Mouse (Mus musculus) testis, adult 2 months (tissue): ENCODE data around the gene Erich6. TPM values are rescaled to one million over a fixed set of nuclear protein-coding genes. Genes with fewer than 3 reads are reported as not detected.

Experiments used
- H3K27ac ChIP-seq: fragments of 200-500 bp; 2 replicates; pipeline ENCODE4 v1.5.1; 2012; ENCODE audit warnings: low read depth, low read length; ENCODE audit not compliant: control insufficient read depth, insufficient read depth
- H3K27me3 ChIP-seq: fragments of 200-500 bp; 2 replicates; pipeline ENCODE4 v1.6.1; 2012; ENCODE audit warnings: mild to moderate bottlenecking, low read length, moderate library complexity; ENCODE audit not compliant: control insufficient read depth, insufficient read depth
- H3K36me3 ChIP-seq: fragments of 200-500 bp; 2 replicates; pipeline ENCODE4 v1.6.1; 2012; ENCODE audit warnings: mild to moderate bottlenecking, low read length; ENCODE audit not compliant: control insufficient read depth, insufficient read depth
- H3K4me1 ChIP-seq: fragments of 200-500 bp; 2 replicates; pipeline ENCODE4 v1.6.1; 2012; ENCODE audit warnings: low read length; ENCODE audit not compliant: control insufficient read depth, insufficient read depth
- H3K4me3 ChIP-seq: fragments of 200-500 bp; 2 replicates; pipeline ENCODE4 v1.5.1; 2012; ENCODE audit warnings: low read depth, mild to moderate bottlenecking, low read length, moderate library complexity, mixed read lengths; ENCODE audit not compliant: control insufficient read depth
- CTCF ChIP-seq: fragments of 200-500 bp; IDR thresholded peaks from 2 replicates; pipeline ENCODE4 v1.5.1; 2012; ENCODE audit warnings: low read depth, mild to moderate bottlenecking, inconsistent platforms, low read length, moderate library complexity; ENCODE audit not compliant: control insufficient read depth, insufficient read depth, insufficient replicate concordance
- POLR2A ChIP-seq: fragments of 200-500 bp; IDR thresholded peaks from 2 replicates; pipeline ENCODE4 v1.6.1; 2012; ENCODE audit warnings: low read depth, mild to moderate bottlenecking, inconsistent platforms, low read length, moderate library complexity; ENCODE audit not compliant: control insufficient read depth
- polyA plus RNA-seq: library from polyadenylated mRNA; depleted of rRNA; stranded (reverse); fragments of >200 nt; gene quantifications from 2 replicates; pipeline ENCODE4 v1.2.3, GENCODE M21; 2012; rRNA removed

Erich6 gene
- polyA plus RNA-seq, 1 experiment, result 45.1 TPM

GRCm38 (mm10) chr3:58577067-58577503 is 59.9 kb downstream of the Erich6 start:
- no peak for TF ChIP-seq CTCF
- no peak for TF ChIP-seq POLR2A
- Histone ChIP-seq H3K27me3 (no peaks in the 10 kb centered on the region), H3K36me3 (no peaks in the 10 kb centered on the region; the same call in 1 of the 2 replicates), H3K27ac (peak overlapping the region; percentile 93), H3K4me3 (peak overlapping the region; percentile 90), H3K4me1 (no peaks in the 10 kb centered on the region)

GRCm38 (mm10) chr3:58576137-58577066 is 60.6 kb downstream of the Erich6 start, which contains the start of gene Selenot:
Selenot (plus strand) TSS chr3:58576636.
- Histone ChIP-seq H3K36me3 (no peaks in the 10 kb centered on the region; the same call in 1 of the 2 replicates), H3K4me3 (peak within 1 kb of the TSS; percentile 90), H3K27ac (peak within 1 kb of the TSS; percentile 93), H3K4me1 (no peaks in the 10 kb centered on the region), H3K27me3 (no peaks in the 10 kb centered on the region)
- TF ChIP-seq POLR2A (peak; percentile 98), CTCF (0 out of 2 replicates have a peak, but pooled peaks have one; percentile 4)

- no peak for TF ChIP-seq POLR2A
- TF ChIP-seq CTCF, result no peak
- no peak overlapping the region for H3K27ac ChIP-seq
- H3K4me3 ChIP-seq, result no peak overlapping the region
- no peaks in the 10 kb centered on the region for H3K36me3 ChIP-seq
- H3K4me1 ChIP-seq, result no peaks in the 10 kb centered on the region
- H3K27me3 ChIP-seq, result no peaks in the 10 kb centered on the region
Observed at GRCm38 (mm10) chr3:58570821-58571220, 66.2 kb downstream of the Erich6 start.

Other genes starting within 250 kb of the Erich6 start
- 16.1 and 16.7 TPM in 2 replicates for gene Tsc22d2, start 222.5 kb downstream of the Erich6 start, polyA plus RNA-seq
- gene Eif2a, start 111.4 kb downstream of the Erich6 start, polyA plus RNA-seq, result 3.8 and 4.7 TPM in 2 replicates
- gene Serp1, start 111.3 kb downstream of the Erich6 start, polyA plus RNA-seq, result 28.0 and 30.4 TPM in 2 replicates
- 28.2 and 36.5 TPM in 2 replicates for gene Selenot, start 60.6 kb downstream of the Erich6 start, polyA plus RNA-seq
- 136 and 152 TPM in 2 replicates for gene Siah2, start 55.2 kb upstream of the Erich6 start, polyA plus RNA-seq
- gene Mindy4b-ps, start 185.1 kb upstream of the Erich6 start, polyA plus RNA-seq, result not detected in 2 replicates
- gene Clrn1, start 248.1 kb upstream of the Erich6 start, polyA plus RNA-seq, result not detected in 2 replicates